Mouse (Mus musculus) neural tube, embryonic 15.5 days (tissue): ENCODE measurements around the gene Fam107b. TPM values are rescaled to one million over a fixed set of nuclear protein-coding genes. Genes with fewer than 3 reads are reported as not detected.

Source experiments
- ATAC-seq: fragments of 200-750 bp; cut with Nextera tagmentation; 2 replicates; pipeline ENCODE4 v1.8.0; 2017; ENCODE audit warnings: mild to moderate bottlenecking, moderate TSS enrichment, moderate library complexity; ENCODE audit not compliant: low FRiP score
- H3K27ac ChIP-seq: fragments of 300-500 bp; sonication (generic); replicated peaks from 2 replicates; pipeline ENCODE4 v1.5.1; 2015; ENCODE audit warnings: mild to moderate bottlenecking, inconsistent platforms
- H3K27me3 ChIP-seq: fragments of 300-500 bp; sonication (generic); replicated peaks from 2 replicates; pipeline ENCODE4 v1.6.1; 2015; ENCODE audit warnings: inconsistent platforms
- H3K36me3 ChIP-seq: fragments of 300-500 bp; sonication (generic); 2 replicates; pipeline ENCODE4 v1.6.1; 2015; ENCODE audit warnings: inconsistent platforms
- H3K4me1 ChIP-seq: fragments of 300-500 bp; sonication (generic); 2 replicates; pipeline ENCODE4 v1.6.1; 2015; ENCODE audit warnings: inconsistent platforms
- H3K4me2 ChIP-seq: fragments of 300-500 bp; sonication (generic); 2 replicates; pipeline ENCODE4 v1.6.1; 2015; ENCODE audit warnings: inconsistent platforms, mild to moderate bottlenecking, moderate library complexity
- H3K4me3 ChIP-seq: fragments of 300-500 bp; sonication (generic); replicated peaks from 2 replicates; pipeline ENCODE4 v1.5.1; 2015; ENCODE audit warnings: mild to moderate bottlenecking, inconsistent platforms
- H3K9ac ChIP-seq: fragments of 300-500 bp; sonication (generic); replicated peaks from 2 replicates; pipeline ENCODE4 v1.6.1; 2015; ENCODE audit warnings: mild to moderate bottlenecking, inconsistent platforms
- H3K9me3 ChIP-seq: fragments of 300-500 bp; sonication (generic); replicated peaks from 2 replicates; pipeline ENCODE4 v1.6.1; 2016; ENCODE audit warnings: inconsistent platforms
- WGBS: fragments of 180-500 bp; shearing (Covaris S2); methylation state at CpG from one replicate; pipeline ENCODE4 v1.1.7; 2015; ENCODE audit warnings: mixed read lengths; 5-methylcytosine and 5-hydroxymethylcytosine counted together
- polyA plus RNA-seq: library from polyadenylated mRNA; unstranded; fragments of >200 nt; fragmentation: Nextera tagmentation; extraction: Ambion mirVana; gene quantifications from 2 replicates; pipeline ENCODE4 v1.2.1, GENCODE M21; 2015

Fam107b gene
- polyA plus RNA-seq, 1 experiment from 2014 or later = 22.4 TPM

DNA sequence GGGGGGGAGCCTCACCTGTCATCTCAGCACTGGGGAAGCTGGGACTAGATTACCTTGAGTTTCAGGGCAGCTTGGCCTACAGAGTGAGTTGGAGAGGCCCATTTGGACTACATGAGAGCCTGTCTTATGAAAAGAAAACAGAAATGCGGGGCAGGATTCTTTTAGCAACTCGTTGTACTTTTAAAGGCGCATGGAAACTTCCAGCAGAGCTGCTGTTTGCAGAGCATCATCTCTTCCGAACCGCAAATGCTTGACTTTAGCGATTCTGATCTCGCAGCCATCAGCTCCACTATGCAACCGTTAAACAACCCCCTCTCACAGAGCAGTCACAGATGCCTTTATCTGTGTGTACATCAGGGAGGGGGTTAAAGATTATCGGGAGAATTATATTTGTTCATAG is 179.8 kb downstream of the Fam107b start:
- peaks cover 31% of the 10 kb centered on the region for H3K4me1 ChIP-seq
- H3K4me3 ChIP-seq = no peak overlapping the region
- no peak overlapping the region for H3K9ac ChIP-seq
- H3K27ac ChIP-seq = no peak overlapping the region
- H3K36me3 ChIP-seq = no peaks in the 10 kb centered on the region
- H3K4me2 ChIP-seq = no peak overlapping the region
- ATAC-seq = no peak
- 90% methylated on average over 9 of the region's 9 CpGs for WGBS
- H3K27me3 ChIP-seq = no peaks in the 10 kb centered on the region
- H3K9me3 ChIP-seq = no peaks in the 10 kb centered on the region

DNA sequence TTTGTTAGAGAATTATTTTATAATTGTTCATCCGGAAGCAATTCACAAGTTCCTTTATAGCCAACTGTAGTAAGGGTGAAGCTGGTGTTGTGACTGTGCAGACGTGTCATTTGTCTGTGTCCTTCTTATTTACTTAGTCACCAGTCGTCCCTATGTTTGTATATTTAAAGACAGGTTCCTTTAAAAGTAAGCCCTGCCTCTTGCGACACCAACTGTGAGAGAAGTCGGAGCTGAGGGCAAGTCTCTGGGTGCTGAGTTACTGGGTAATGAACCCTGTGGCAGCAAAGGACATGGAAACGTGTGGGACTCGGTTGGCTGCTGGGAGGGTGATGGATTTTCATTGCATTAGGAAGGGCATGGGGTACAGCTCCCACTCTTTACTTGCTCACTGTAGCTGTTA is 182.1 kb downstream of the Fam107b start:
- H3K4me1 ChIP-seq = peaks cover 42% of the 10 kb centered on the region
- WGBS = 62% methylated on average over 7 of the region's 7 CpGs
- H3K9me3 ChIP-seq = no peaks in the 10 kb centered on the region
- no peaks in the 10 kb centered on the region for H3K36me3 ChIP-seq
- no peak overlapping the region for H3K27ac ChIP-seq
- ATAC-seq = no peak
- no peak overlapping the region for H3K9ac ChIP-seq
- H3K4me3 ChIP-seq = no peak overlapping the region
- no peak overlapping the region for H3K4me2 ChIP-seq
- H3K27me3 ChIP-seq = no peaks in the 10 kb centered on the region

DNA sequence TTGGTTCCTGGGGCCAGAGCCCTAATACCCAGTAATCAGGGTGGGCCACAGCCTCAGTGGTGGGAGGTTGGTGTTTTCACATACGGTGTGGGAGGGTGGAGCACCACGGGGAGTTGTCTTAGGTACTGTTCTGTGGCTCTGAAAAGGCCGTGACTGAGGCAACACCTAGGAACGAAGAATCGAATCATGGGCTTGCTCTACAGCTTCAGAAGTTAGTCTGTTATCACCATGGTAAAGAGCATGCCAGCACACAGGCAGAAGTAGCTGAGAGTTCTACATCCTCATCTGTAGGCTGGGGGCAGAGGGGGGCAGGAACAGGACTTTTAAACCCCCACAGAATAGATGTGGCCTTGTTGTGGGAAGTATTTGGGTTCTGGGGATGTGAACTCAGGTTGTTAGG is 182.6 kb downstream of the Fam107b start:
- peaks cover 42% of the 10 kb centered on the region for H3K4me1 ChIP-seq

DNA sequence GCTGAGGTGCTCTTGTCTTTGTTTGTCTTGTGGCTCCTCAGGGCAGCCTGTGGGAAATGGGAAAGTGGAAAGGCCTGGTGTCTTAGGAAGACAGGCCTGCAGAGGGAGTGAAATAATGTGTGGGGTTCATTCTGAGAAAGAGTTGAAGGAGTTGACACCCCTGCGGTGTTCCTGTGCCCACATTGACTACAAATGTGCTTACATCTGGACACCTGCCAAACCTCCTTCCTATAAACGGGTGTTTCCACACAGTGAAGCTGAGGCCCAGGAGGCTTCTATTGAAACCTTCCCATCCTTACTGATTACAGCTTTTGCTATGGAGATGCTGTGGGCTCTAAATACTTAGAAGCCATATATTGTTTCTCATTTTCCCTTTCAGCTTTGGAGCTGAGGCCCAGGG is 183.5 kb downstream of the Fam107b start:
- peaks cover 42% of the 10 kb centered on the region for H3K4me1 ChIP-seq
- H3K4me2 ChIP-seq = no peak overlapping the region
- ATAC-seq = peak; percentile 43
- peak overlapping the region; percentile 57 for H3K27ac ChIP-seq
- H3K36me3 ChIP-seq = no peaks in the 10 kb centered on the region
- H3K9ac ChIP-seq = no peak overlapping the region
- no peaks in the 10 kb centered on the region for H3K9me3 ChIP-seq
- H3K4me3 ChIP-seq = no peak overlapping the region
- H3K27me3 ChIP-seq = no peaks in the 10 kb centered on the region
- WGBS = 13% methylated on average over 2 of the region's 2 CpGs

More for the DNA sequence above, 182.6 kb downstream of the Fam107b start:
- no peak overlapping the region for H3K9ac ChIP-seq
- no peaks in the 10 kb centered on the region for H3K9me3 ChIP-seq
- H3K4me2 ChIP-seq = no peak overlapping the region
- no peaks in the 10 kb centered on the region for H3K27me3 ChIP-seq
- H3K36me3 ChIP-seq = no peaks in the 10 kb centered on the region
- H3K4me3 ChIP-seq = no peak overlapping the region
- WGBS = 91% methylated on average over 5 of the region's 5 CpGs
- peak overlapping the region; percentile 57; the same call in 1 of the 2 replicates for H3K27ac ChIP-seq
- ATAC-seq = no peak

DNA sequence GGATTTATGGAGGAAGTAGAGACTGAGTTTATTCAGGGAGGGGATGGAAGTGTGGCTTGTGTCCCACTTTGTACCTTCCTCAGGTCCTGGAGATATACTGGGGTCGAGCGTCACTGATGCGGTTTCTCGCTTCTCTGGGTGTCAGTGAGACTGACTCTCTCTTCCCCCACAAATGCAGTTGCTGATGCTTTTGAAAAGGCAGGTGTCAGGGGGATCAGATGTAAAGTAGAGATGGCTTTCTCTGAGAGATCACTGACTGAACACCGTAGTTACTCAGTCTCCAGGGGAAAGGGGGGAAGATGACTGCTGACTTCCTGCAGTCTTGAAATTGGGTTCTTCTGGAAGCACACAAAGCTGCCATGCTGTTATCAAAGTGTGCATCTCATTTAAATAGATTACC is 185.6 kb downstream of the Fam107b start:
- Histone ChIP-seq H3K9ac (no peak overlapping the region), H3K27me3 (no peaks in the 10 kb centered on the region), H3K36me3 (no peaks in the 10 kb centered on the region), H3K27ac (no peak overlapping the region), H3K4me3 (no peak overlapping the region), H3K9me3 (no peaks in the 10 kb centered on the region), H3K4me2 (no peak overlapping the region), H3K4me1 (peaks cover 42% of the 10 kb centered on the region)
- ATAC-seq = no peak
- WGBS = 84% methylated on average over 5 of the region's 5 CpGs

DNA sequence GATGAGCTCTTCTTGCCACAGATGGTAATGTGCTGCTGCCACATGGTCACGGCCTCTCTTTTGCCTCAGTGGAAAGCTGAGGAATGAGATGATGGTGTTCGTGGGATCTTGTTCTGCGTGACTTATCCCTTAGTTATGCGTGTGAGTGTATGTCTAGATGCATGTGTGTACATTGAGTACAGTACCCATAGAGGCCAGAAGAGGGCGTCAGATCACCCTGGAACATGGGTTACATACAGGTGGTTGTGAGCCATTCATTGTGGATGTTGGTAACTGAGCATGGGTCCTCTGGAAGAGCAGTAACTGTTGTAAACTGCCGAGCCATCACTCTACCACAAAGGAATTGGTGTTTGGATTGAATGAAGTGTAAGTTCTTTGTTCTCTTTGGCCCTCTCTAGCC is 188.1 kb downstream of the Fam107b start:
- no peak overlapping the region for H3K9ac ChIP-seq
- no peaks in the 10 kb centered on the region for H3K36me3 ChIP-seq
- H3K4me3 ChIP-seq = no peak overlapping the region
- ATAC-seq = no peak
- H3K9me3 ChIP-seq = no peaks in the 10 kb centered on the region
- no peaks in the 10 kb centered on the region for H3K27me3 ChIP-seq
- peaks cover 32% of the 10 kb centered on the region for H3K4me1 ChIP-seq
- 89% methylated on average over 6 of the region's 6 CpGs for WGBS
- H3K4me2 ChIP-seq = no peak overlapping the region
- no peak overlapping the region for H3K27ac ChIP-seq

DNA sequence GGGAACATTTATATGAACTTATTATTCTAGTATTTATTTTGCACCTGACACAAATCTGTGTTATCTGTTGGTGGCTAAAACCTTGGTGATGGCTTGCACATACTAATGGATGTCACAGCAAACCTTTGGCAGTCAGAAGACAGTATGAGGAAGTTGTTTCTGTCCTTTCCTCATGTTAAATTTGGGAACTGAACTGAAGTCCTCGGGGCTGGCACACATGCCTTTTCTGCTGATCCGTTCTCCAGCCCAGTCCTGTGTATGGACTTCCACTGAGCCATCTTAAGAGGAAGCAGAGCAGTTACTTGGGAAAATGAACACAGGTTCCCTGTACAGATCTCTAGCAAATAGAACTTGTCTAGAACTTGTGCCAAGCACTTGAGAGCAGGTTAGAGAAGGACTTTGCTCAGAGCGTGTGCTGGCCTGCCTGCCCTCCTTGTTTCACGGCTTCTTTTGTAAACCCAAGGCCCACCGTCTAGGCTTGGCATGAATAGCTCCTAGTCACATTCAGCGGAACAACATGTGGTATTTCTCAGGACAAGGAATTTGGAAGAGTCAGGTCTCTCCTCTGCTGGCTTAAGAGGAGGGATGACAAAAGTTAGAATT is 190.0 kb downstream of the Fam107b start:
- Histone ChIP-seq H3K27me3 (no peaks in the 10 kb centered on the region), H3K4me3 (no peak overlapping the region), H3K4me2 (no peak overlapping the region), H3K36me3 (no peaks in the 10 kb centered on the region), H3K27ac (no peak overlapping the region), H3K4me1 (peaks cover 16% of the 10 kb centered on the region), H3K9me3 (no peaks in the 10 kb centered on the region), H3K9ac (no peak overlapping the region)
- 73% methylated on average over 6 of the region's 6 CpGs for WGBS
- ATAC-seq = no peak

DNA sequence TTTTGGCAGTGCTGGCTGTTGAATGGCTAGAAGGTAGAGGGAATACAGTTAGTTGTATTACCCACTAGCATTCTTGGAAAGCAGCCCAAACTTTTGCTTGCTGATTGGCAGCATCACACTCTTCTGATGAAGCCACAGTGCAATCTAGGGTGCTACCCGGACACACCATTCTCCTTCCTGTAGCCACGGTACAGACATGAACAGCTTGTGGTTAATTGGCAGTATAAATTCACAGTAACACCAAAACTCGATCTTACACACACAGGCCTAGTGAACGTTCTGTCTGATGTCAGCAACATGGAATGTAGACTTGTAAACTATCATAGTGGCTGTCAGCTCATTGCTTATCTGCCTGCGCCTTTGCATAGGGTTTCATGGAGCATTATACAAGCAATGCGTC is 193.8 kb downstream of the Fam107b start:
- no peaks in the 10 kb centered on the region for H3K36me3 ChIP-seq
- 66% methylated on average over 6 of the region's 6 CpGs for WGBS

DNA sequence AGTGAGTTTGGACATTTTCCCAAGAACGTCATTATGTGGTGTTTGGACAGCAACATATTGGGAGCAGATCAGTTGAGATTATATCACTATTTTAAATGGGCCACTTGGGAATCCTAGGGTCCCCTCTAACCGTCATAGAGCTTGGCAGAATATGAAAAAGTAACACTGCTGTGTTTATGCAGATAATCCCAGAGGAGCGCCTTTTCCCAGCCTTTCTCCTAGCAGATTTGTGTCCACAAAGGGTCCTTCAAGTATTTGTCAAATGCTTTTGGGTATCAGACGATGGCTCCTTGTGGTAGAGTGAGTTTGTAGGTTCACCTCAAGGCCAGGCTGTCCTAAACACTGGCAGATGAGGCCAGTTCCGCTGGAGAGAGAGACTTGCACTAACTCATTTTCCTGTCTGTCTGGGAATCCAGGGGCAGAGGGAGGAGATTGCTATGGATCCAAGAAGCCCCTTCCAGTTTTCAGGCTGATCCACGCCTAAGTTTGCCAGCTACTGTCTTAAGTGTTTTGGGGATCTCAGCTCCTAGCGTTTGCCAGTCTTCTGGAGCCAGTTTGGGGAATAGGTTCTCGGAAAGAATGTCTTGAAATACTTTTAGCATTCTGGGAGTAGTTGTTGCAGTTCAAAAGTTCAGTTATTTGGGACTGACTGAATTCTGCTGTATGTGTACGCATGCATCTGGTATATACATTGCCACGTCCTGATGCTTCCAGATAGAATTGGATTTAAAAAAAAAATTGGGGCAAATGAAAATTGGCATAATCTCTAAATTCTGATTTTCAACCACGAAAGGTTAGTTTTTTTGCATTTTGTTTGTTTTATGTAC is 195.9 kb downstream of the Fam107b start:
- 74% methylated on average over 11 of the region's 11 CpGs for WGBS
- no peak overlapping the region for H3K4me3 ChIP-seq
- no peak overlapping the region for H3K27ac ChIP-seq
- no peaks in the 10 kb centered on the region for H3K4me1 ChIP-seq
- H3K27me3 ChIP-seq = no peaks in the 10 kb centered on the region
- no peak overlapping the region for H3K4me2 ChIP-seq
- no peak for ATAC-seq
- H3K36me3 ChIP-seq = no peaks in the 10 kb centered on the region
- no peak overlapping the region for H3K9ac ChIP-seq
- no peaks in the 10 kb centered on the region for H3K9me3 ChIP-seq

More for the DNA sequence above, 193.8 kb downstream of the Fam107b start:
- Histone ChIP-seq H3K4me2 (no peak overlapping the region), H3K9me3 (no peaks in the 10 kb centered on the region), H3K27ac (no peak overlapping the region), H3K4me3 (no peak overlapping the region), H3K9ac (no peak overlapping the region), H3K4me1 (no peaks in the 10 kb centered on the region), H3K27me3 (no peaks in the 10 kb centered on the region)
- ATAC-seq = no peak

DNA sequence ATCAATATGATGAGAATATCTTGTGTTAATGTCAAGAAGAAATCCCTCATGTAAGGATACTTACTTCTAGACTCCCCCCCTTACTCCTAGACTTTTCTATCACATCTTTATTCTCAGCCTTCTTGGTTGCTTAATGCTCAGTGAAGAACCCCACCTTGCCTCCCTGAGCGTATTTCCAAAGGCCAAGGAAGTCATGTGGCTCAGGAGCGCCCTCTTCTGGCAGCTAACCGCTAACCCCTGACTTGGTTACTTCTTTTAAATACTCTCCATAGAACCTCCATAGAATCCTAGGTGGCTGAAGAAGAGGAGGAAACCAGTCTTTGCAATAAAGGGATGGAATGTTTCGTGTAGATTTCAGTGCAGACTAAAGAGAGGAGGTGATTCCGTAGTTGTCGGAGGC is 199.0 kb downstream of the Fam107b start:
- WGBS = 34% methylated on average over 6 of the region's 6 CpGs

DNA sequence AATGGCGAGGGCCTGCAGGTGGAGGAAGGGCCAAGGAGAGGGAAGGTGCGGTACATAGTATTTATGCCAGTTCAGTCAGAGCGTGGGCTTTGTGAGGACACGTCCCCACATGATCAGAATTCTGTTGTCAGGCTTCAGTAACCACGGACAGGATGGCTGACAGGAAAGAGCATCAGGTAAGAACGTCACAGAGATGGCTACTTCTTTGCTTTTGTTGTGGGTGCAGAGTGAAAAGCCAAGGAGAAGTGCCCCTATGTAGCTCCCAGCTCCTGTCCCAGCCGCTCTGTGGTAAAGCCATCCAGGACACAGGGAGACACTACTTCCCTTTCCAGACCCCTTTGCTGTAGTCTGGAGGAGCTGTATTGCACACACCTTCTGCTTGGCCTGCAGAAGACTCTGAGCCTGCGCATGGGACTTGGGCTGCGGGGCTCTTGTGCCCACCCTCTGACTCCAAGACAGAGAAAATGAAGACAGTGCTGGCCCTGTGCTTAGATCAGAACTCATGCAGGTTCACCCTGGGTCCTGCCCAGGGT is 199.6 kb downstream of the Fam107b start:
- Histone ChIP-seq H3K4me2 (no peak overlapping the region), H3K9ac (no peak overlapping the region), H3K36me3 (no peaks in the 10 kb centered on the region), H3K27ac (no peak overlapping the region), H3K4me1 (no peaks in the 10 kb centered on the region), H3K27me3 (no peaks in the 10 kb centered on the region), H3K4me3 (no peak overlapping the region), H3K9me3 (no peaks in the 10 kb centered on the region)
- no peak for ATAC-seq
- WGBS = 85% methylated on average over 9 of the region's 9 CpGs

More for the DNA sequence above, 199.0 kb downstream of the Fam107b start:
- Histone ChIP-seq H3K4me3 (no peak overlapping the region), H3K27ac (no peak overlapping the region), H3K4me1 (no peaks in the 10 kb centered on the region), H3K36me3 (no peaks in the 10 kb centered on the region), H3K9ac (no peak overlapping the region), H3K4me2 (no peak overlapping the region), H3K9me3 (no peaks in the 10 kb centered on the region), H3K27me3 (no peaks in the 10 kb centered on the region)
- peak; percentile 65; the same call in 1 of the 2 replicates for ATAC-seq

DNA sequence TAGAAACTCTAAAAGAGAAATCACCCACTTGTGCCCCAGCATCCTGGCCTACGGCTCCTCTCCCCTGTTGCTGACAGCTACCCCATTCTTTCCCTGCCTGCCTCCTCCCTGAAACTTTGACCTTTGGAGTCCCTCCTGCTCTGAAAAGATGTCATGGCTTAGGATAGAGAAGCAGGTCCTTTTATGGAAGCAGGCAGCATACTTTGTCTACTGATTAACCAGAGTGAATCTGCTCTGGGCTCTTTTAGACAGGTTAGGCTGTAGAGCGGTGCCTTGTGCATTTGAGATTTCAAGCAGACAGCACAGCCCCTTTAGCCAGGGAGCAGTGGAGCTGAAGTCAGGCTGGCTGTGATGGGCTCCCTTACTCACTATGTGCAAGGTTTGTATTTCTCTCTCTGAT is 200.1 kb downstream of the Fam107b start:
- Histone ChIP-seq H3K9me3 (no peaks in the 10 kb centered on the region), H3K27ac (no peak overlapping the region), H3K4me2 (no peak overlapping the region), H3K27me3 (no peaks in the 10 kb centered on the region), H3K4me3 (no peak overlapping the region), H3K9ac (no peak overlapping the region), H3K4me1 (no peaks in the 10 kb centered on the region), H3K36me3 (no peaks in the 10 kb centered on the region)
- WGBS = 57% methylated on average over 2 of the region's 2 CpGs
- no peak for ATAC-seq
